Comparison of ENCODE assay signal across 8 mouse cellular contexts in the genomic region with DNA sequence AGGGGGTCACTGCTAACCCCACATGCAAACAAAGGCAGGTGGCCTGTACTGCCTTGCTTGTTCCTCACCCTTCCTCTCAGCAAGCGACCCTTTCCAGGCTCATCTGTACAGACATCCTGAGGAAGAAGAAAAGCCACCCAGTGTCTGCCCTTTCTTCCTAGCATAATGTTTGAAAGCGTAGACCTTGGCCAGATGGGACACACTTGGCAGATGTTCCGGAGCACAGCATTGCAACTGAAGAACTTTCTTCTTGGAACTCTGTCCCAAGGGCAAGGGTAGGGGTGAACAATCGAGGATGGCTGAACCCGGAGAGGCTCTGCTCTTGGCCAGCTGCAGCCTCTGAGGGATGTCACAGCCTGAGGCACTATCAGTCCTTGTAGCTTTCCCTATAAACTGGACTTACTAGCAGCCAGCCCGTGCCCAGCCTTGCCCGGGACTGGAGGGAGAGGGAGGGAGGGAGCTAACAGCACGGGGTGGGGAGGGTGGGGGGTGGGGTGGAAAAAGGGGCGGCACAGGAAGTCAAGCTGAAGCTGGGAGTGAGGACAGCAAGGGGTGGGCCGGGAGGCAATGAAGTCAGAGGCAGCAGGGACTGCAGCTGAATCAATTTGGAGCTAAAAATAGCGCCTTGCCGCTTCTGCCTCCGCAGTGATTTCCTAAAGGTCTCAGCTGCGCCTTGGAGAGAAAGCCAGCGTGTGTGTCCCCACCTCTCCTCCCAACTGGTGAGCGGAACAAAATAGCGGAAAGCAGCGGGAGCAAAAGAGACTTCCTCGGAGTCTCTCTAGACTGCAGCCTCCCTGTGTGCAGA.
A peak's percentile ranks its signal among the peaks of the same experiment; 100 is the strongest.
DNase-seq lines count a peak whose midpoint lies in the region; ATAC-seq and TF ChIP-seq lines count a peak whose summit lies in the region.

No protein-coding gene starts in this region.

- peak overlapping the region; percentile 83 for H3K27ac ChIP-seq in hindbrain, embryonic 13.5 days
- peak overlapping the region; percentile 88 for H3K27ac ChIP-seq in lung, embryonic 16.5 days (ENCODE audit: low read length)
- H3K27ac ChIP-seq in thymus, adult 2 months (ENCODE audit: control insufficient read depth, insufficient read depth, low read length): no peak overlapping the region

- H3K9ac ChIP-seq in hindbrain, embryonic 13.5 days: peak overlapping the region; percentile 70
- H3K9ac ChIP-seq in lung, embryonic 16.5 days (ENCODE audit: low read length): peak overlapping the region; percentile 67

- WGBS in hindbrain, embryonic 13.5 days: 6% methylated on average over 19 of the region's 19 CpGs
- 8% methylated on average over 19 of the region's 19 CpGs for WGBS in lung, embryonic 16.5 days
- 18% methylated on average over 18 of the region's 19 CpGs for WGBS in thymus, adult 2 months

- H3K4me3 ChIP-seq in hindbrain, embryonic 13.5 days: peak overlapping the region; percentile 40
- peak overlapping the region; percentile 49 for H3K4me3 ChIP-seq in lung, embryonic 16.5 days (ENCODE audit: low read length)
- H3K4me3 ChIP-seq in thymus, adult 2 months (ENCODE audit: control insufficient read depth, insufficient read depth, low read length): no peak overlapping the region

- peak overlapping the region; percentile 61 for H3K4me2 ChIP-seq in hindbrain, embryonic 13.5 days
- peak overlapping the region; percentile 65 for H3K4me2 ChIP-seq in lung, embryonic 16.5 days (ENCODE audit: low read depth, low read length)

- no peak for TF ChIP-seq POLR2A in thymus, adult 2 months (IDR thresholded peaks at IDR 0.05; ENCODE audit: control insufficient read depth, extremely low read depth, insufficient read depth, low read length, poor library complexity)

- no peak for TF ChIP-seq CTCF in thymus, adult 2 months (IDR thresholded peaks at IDR 0.05; ENCODE audit: borderline replicate concordance, control insufficient read depth, extremely low read depth, insufficient read depth, low read length, poor library complexity)

- ATAC-seq in hindbrain, embryonic 13.5 days (ENCODE audit: low FRiP score): peak; percentile 97
- peak; percentile 99 for ATAC-seq in lung, embryonic 16.5 days (ENCODE audit: low read depth)

- H3K27me3 ChIP-seq in hindbrain, embryonic 13.5 days: no peaks in the 10 kb centered on the region
- no peaks in the 10 kb centered on the region for H3K27me3 ChIP-seq in lung, embryonic 16.5 days (ENCODE audit: control insufficient read depth, insufficient read depth, low read depth, low read length)
- no peaks in the 10 kb centered on the region for H3K27me3 ChIP-seq in thymus, adult 2 months (ENCODE audit: control insufficient read depth, insufficient read depth, low read length)

- no peaks in the 10 kb centered on the region for H3K9me3 ChIP-seq in hindbrain, embryonic 13.5 days
- no peaks in the 10 kb centered on the region for H3K9me3 ChIP-seq in lung, embryonic 16.5 days (ENCODE audit: control insufficient read depth, low read length)

- DNase-seq in R1 (ENCODE audit: low read depth, low spot score): peak; percentile 92
- DNase-seq in cerebellum, postnatal 36 days: peak; percentile 36 to 38
- peak; percentile 54 for DNase-seq in gastrocnemius, adult 18-20 months (ENCODE audit: low spot score)
- DNase-seq in layer of hippocampus, postnatal 25 days (ENCODE audit: extremely low spot score in 1 of 2, low spot score in 1 of 2): peak; percentile 36 to 46
- peak; percentile 87 for DNase-seq in retina, postnatal 1 day
- no peak for DNase-seq in thymus, adult 2 months

- peaks cover 21% of the 10 kb centered on the region for H3K4me1 ChIP-seq in hindbrain, embryonic 13.5 days (replicated peaks)
- H3K4me1 ChIP-seq in lung, embryonic 16.5 days (replicated peaks; ENCODE audit: control insufficient read depth, insufficient read depth, low read length): peaks cover 8% of the 10 kb centered on the region; the same call in 1 of the 2 replicates
- H3K4me1 ChIP-seq in thymus, adult 2 months (replicated peaks; ENCODE audit: control insufficient read depth, insufficient read depth, low read length): no peaks in the 10 kb centered on the region

- H3K36me3 ChIP-seq in hindbrain, embryonic 13.5 days: no peaks in the 10 kb centered on the region
- no peaks in the 10 kb centered on the region for H3K36me3 ChIP-seq in lung, embryonic 16.5 days (ENCODE audit: control insufficient read depth, insufficient read depth, low read length)
- no peaks in the 10 kb centered on the region for H3K36me3 ChIP-seq in thymus, adult 2 months (ENCODE audit: control insufficient read depth, insufficient read depth, low read length)
